Mouse (Mus musculus) limb, embryonic 11.5 days (tissue): Measurements from ENCODE around the gene Wrb. TPM values are rescaled to one million over a fixed set of nuclear protein-coding genes. Genes with fewer than 3 reads are reported as not detected.
A peak's percentile ranks its signal among the peaks of the same experiment; 100 is the strongest.
"Not testable (repeated sequence)": the region's sequence is repeated elsewhere in the genome, so short reads cannot be mapped to it uniquely, and the experiment has no call there.

Experiments used
- ATAC-seq: fragments of 200-750 bp; cut with Nextera tagmentation; 2 replicates; pipeline ENCODE4 v1.8.0; 2017; ENCODE audit warnings: low read depth; ENCODE audit not compliant: insufficient number of reproducible peaks, low FRiP score, low TSS enrichment
- DNase-seq: peaks from one replicate; pipeline ENCODE4 v3.0.0-alpha.2; 2015; ENCODE audit warnings: low spot score
- H3K27ac ChIP-seq: fragments of 300-500 bp; sonication (generic); replicated peaks from 2 replicates; pipeline ENCODE4 v1.5.1; 2014; ENCODE audit warnings: low read depth, mild to moderate bottlenecking, low read length
- H3K27me3 ChIP-seq: fragments of 300-500 bp; sonication (generic); 2 replicates; pipeline ENCODE4 v1.6.1; 2014; ENCODE audit warnings: mild to moderate bottlenecking, low read length, mixed read lengths; ENCODE audit not compliant: control insufficient read depth, insufficient read depth
- H3K36me3 ChIP-seq: fragments of 300-500 bp; sonication (generic); 2 replicates; pipeline ENCODE4 v1.6.1; 2014; ENCODE audit warnings: mild to moderate bottlenecking, low read length, moderate library complexity, mixed read lengths; ENCODE audit not compliant: control insufficient read depth, insufficient read depth
- H3K4me1 ChIP-seq: fragments of 300-500 bp; sonication (generic); 2 replicates; pipeline ENCODE4 v1.6.1; 2014; ENCODE audit warnings: low read length, mixed read lengths; ENCODE audit not compliant: control insufficient read depth, insufficient read depth
- H3K4me2 ChIP-seq: fragments of 300-500 bp; sonication (generic); 2 replicates; pipeline ENCODE4 v1.6.1; 2014; ENCODE audit warnings: low read depth, mild to moderate bottlenecking, moderate library complexity; ENCODE audit not compliant: severe bottlenecking
- H3K4me3 ChIP-seq: fragments of 300-500 bp; sonication (generic); 2 replicates; pipeline ENCODE4 v1.5.1; 2014; ENCODE audit warnings: low read depth, low read length
- H3K9ac ChIP-seq: fragments of 300-500 bp; sonication (generic); 2 replicates; pipeline ENCODE4 v1.6.1; 2014; ENCODE audit warnings: mild to moderate bottlenecking, low read length
- H3K9me3 ChIP-seq: fragments of 300-500 bp; sonication (generic); 2 replicates; pipeline ENCODE4 v1.6.1; 2016; ENCODE audit warnings: low read length; ENCODE audit not compliant: control insufficient read depth
- WGBS: fragments of 180-500 bp; shearing (Covaris S2); extraction: QIAGEN DNeasy Blood & Tissue Kit; methylation state at CpG from one replicate; pipeline ENCODE4 v1.1.7; 2014; 5-methylcytosine and 5-hydroxymethylcytosine counted together
- polyA plus RNA-seq: library from polyadenylated mRNA; unstranded; fragments of >200 nt; fragmentation: Nextera tagmentation; extraction: Ambion mirVana; gene quantifications from 2 replicates; pipeline ENCODE4 v1.2.1, GENCODE M21; 2014

The Wrb gene
- polyA plus RNA-seq, 1 experiment from 2014 or later = 75.7 TPM

- 74% methylated on average over 4 of the region's 4 CpGs for WGBS
- Histone ChIP-seq H3K9ac (no peak overlapping the region), H3K4me3 (no peak overlapping the region), H3K4me2 (no peak overlapping the region), H3K9me3 (no peaks in the 10 kb centered on the region), H3K27me3 (no peaks in the 10 kb centered on the region), H3K27ac (no peak overlapping the region), H3K4me1 (no peaks in the 10 kb centered on the region), H3K36me3 (peaks cover 17% of the 10 kb centered on the region)
- DNase-seq = no peak
- no peak for ATAC-seq
Observed at GRCm38 (mm10) chr16:96120022-96120623, 25.1 kb upstream of the Wrb start.

DNA sequence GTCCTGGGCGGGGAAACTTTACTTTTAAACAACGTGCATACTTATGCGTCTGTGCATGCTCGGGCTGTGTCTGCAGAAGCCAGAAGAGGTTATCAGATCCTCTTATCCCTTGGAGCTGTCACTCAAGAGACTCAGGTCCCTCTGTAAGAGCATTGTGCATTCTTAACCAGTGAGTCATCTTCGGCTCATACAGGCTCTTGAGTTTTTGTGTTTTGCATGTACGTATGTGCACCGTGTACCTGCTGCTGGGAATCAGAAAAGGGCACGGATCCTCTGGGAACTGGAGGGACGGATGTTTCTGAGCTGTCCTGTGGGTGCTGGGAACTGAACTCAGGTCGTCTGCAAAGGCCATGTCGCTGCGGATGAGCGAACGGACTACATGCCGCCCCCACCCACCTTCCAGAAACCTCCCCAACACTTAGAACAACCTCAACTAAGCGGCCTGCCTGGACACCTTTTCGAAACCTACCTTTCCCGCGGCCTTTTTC is 18.5 kb upstream of the Wrb start:
- WGBS = 8% methylated on average over 19 of the region's 19 CpGs
- H3K4me1 ChIP-seq = peaks cover 9% of the 10 kb centered on the region
- DNase-seq = no peak
- no peaks in the 10 kb centered on the region for H3K27me3 ChIP-seq
- H3K27ac ChIP-seq = peak overlapping the region; percentile 94
- peak overlapping the region; percentile 99 for H3K9ac ChIP-seq
- H3K4me2 ChIP-seq = peak overlapping the region; percentile 72
- no peaks in the 10 kb centered on the region for H3K9me3 ChIP-seq
- peak overlapping the region; percentile 98 for H3K4me3 ChIP-seq
- no peak for ATAC-seq
- H3K36me3 ChIP-seq = peaks cover 20% of the 10 kb centered on the region

- peak overlapping the region; percentile 99 for H3K9ac ChIP-seq
- H3K36me3 ChIP-seq = peaks cover 20% of the 10 kb centered on the region
- H3K27me3 ChIP-seq = no peaks in the 10 kb centered on the region
- H3K4me2 ChIP-seq = peak overlapping the region; percentile 72; the same call in 1 of the 2 replicates
- peak overlapping the region; percentile 94 for H3K27ac ChIP-seq
- H3K4me3 ChIP-seq = peak overlapping the region; percentile 98
- peaks cover 9% of the 10 kb centered on the region for H3K4me1 ChIP-seq
- no peaks in the 10 kb centered on the region for H3K9me3 ChIP-seq
- DNase-seq = no peak
- ATAC-seq = peak; percentile 53
- 0% methylated on average over 47 of the region's 52 CpGs for WGBS
Observed at GRCm38 (mm10) chr16:96127288-96127656, 17.9 kb upstream of the Wrb start.

GRCm38 (mm10) chr16:96127657-96128344 is 17.4 kb upstream of the Wrb start, which contains the start of gene Hmgn1:
TSS of gene Hmgn1 (minus strand) at chr16:96127729.
- Histone ChIP-seq H3K9ac (peak within 1 kb of the TSS; percentile 99), H3K36me3 (peaks cover 17% of the 10 kb centered on the region), H3K27me3 (no peaks in the 10 kb centered on the region), H3K4me3 (peak within 1 kb of the TSS; percentile 98), H3K4me1 (peaks cover 9% of the 10 kb centered on the region), H3K9me3 (no peaks in the 10 kb centered on the region), H3K4me2 (peak within 1 kb of the TSS; percentile 72), H3K27ac (peak within 1 kb of the TSS; percentile 94)
- ATAC-seq (peak; percentile 97), DNase-seq (peak; percentile 99)
- WGBS = under 1% methylated on average over 66 of the region's 72 CpGs

GRCm38 (mm10) chr16:96128466-96128865 is 16.7 kb upstream of the Wrb start:
- WGBS = 4% methylated on average over 9 of the region's 9 CpGs
- Histone ChIP-seq H3K27me3 (no peaks in the 10 kb centered on the region), H3K9me3 (no peaks in the 10 kb centered on the region), H3K4me2 (peak overlapping the region; percentile 70), H3K9ac (peak overlapping the region; percentile 73), H3K4me3 (peak overlapping the region; percentile 98), H3K4me1 (peaks cover 9% of the 10 kb centered on the region), H3K36me3 (peaks cover 15% of the 10 kb centered on the region), H3K27ac (peak overlapping the region; percentile 93)
- ATAC-seq = no peak
- DNase-seq = peak; percentile 46

GRCm38 (mm10) chr16:96144748-96145109 is 478 bp upstream of the Wrb start:
- not testable (repeated sequence) for H3K27me3 ChIP-seq, H3K4me1 ChIP-seq, H3K9me3 ChIP-seq, DNase-seq, H3K4me3 ChIP-seq, H3K9ac ChIP-seq, ATAC-seq, H3K4me2 ChIP-seq, H3K27ac ChIP-seq, H3K36me3 ChIP-seq
- 31% methylated on average over 6 of the region's 6 CpGs for WGBS

DNA sequence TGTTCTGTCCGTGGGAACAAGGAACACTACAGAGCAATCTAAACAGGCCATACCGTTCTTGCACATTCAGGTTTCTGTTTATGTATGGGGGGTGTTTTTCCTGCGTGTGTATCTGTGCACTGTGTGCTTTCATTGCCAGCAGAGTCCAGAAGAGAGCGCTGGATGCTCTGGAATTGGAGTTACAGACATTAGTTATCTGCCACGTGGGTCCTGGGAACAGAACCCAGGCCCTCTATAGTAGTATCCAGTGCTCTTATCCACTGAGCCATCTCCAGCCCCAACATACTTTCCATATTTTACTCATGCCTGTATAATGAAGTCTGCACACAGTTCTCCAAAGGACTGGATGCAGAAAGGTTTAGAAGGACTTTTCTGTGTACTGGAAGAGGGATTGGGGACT is 607 bp downstream of the Wrb start:
- WGBS = under 1% methylated on average over 5 of the region's 5 CpGs
- H3K9ac ChIP-seq = peak overlapping the region; percentile 64
- ATAC-seq (no peak; the same call in 1 of the 2 replicates), DNase-seq (no peak)
- H3K27me3 ChIP-seq = no peaks in the 10 kb centered on the region
- H3K4me2 ChIP-seq = peak overlapping the region; percentile 78
- peaks cover 5% of the 10 kb centered on the region for H3K4me1 ChIP-seq
- H3K4me3 ChIP-seq = peak overlapping the region; percentile 72
- no peak overlapping the region for H3K27ac ChIP-seq
- H3K9me3 ChIP-seq = no peaks in the 10 kb centered on the region
- 0 out of 2 replicates have a peak, but pooled peaks cover 2% of the 10 kb centered on the region for H3K36me3 ChIP-seq

DNA sequence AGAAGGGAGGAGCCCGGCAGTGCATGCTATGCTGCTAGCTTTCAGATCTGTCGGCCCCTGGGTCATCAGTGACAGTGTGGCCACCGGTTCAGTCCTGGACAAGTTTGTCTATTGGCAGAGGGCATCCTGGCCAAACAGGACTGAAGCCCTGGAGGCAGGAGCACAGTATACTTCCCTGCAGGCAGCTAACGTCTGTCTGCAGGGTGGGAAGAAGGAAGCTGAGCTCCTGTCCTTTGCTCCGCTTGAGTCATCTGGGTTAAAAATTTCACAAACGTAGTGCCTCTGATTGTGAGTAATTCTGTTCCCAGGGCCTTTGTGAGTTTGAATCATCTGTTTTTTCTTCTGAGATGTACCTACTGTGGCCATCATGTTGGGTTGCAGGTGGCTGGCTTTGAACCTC is 3.6 kb downstream of the Wrb start:
- H3K27me3 ChIP-seq = no peaks in the 10 kb centered on the region
- no peak overlapping the region for H3K27ac ChIP-seq
- WGBS = 92% methylated on average over 6 of the region's 6 CpGs
- H3K4me3 ChIP-seq = no peak overlapping the region
- no peaks in the 10 kb centered on the region for H3K9me3 ChIP-seq
- H3K4me2 ChIP-seq = no peak overlapping the region
- DNase-seq (no peak), ATAC-seq (no peak)
- peaks cover 5% of the 10 kb centered on the region for H3K4me1 ChIP-seq
- H3K36me3 ChIP-seq = 0 out of 2 replicates have a peak, but pooled peaks cover 2% of the 10 kb centered on the region
- no peak overlapping the region for H3K9ac ChIP-seq
